Mouse (Mus musculus): ENCODE results near the gene Nup85.

DNA sequence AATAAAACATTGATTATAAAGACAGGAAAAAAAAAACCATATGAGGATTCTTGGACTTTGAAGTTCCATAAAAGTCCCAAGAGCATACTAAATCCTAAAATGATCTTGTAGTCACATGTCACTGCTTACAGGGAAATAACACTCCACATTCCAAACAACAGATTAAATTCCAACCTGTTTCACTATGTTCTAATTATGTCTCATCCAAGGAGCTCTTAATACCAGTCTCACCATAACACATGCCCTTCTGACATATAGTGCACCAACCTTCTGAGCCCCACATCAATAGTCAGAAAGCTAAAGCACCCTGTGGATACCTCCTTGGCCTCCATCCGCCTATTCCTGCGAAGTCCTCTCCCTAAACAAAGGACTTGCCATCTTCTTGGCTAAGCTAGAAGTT lies 44.0 kb upstream of the Nup85 start:
- TF ChIP-seq CTCF (IDR thresholded peaks at IDR 0.05; ENCODE audit: control insufficient read depth, insufficient read depth, insufficient replicate concordance, low read depth, low read length) (no peak), POLR2A (IDR thresholded peaks at IDR 0.05; ENCODE audit: control insufficient read depth, low read depth, low read length) (no peak)

Data from testis, adult 2 months (tissue).